Mouse (Mus musculus) cortical plate, adult 2 months (tissue): Measurements from ENCODE around the gene Cwf19l1. TPM values are rescaled to one million over a fixed set of nuclear protein-coding genes. Genes with fewer than 3 reads are reported as not detected.
A peak's percentile ranks its signal among the peaks of the same experiment; 100 is the strongest.

Source experiments
- H3K27ac ChIP-seq: fragments of 200-500 bp; 2 replicates; pipeline ENCODE4 v1.5.1; 2012; ENCODE audit warnings: low read length, control low read depth, inconsistent platforms; ENCODE audit not compliant: insufficient read depth
- H3K4me1 ChIP-seq: fragments of 200-500 bp; 2 replicates; pipeline ENCODE4 v1.6.1; 2011; ENCODE audit warnings: low read length; ENCODE audit not compliant: control insufficient read depth, insufficient read depth
- H3K4me3 ChIP-seq: fragments of 200-500 bp; 2 replicates; pipeline ENCODE4 v1.5.1; 2011; ENCODE audit warnings: mild to moderate bottlenecking, low read length, control low read depth; ENCODE audit not compliant: insufficient read depth
- CTCF ChIP-seq: fragments of 200-500 bp; IDR thresholded peaks from 2 replicates; pipeline ENCODE4 v1.5.1; 2011; ENCODE audit warnings: mild to moderate bottlenecking, control low read depth, low read length; ENCODE audit not compliant: insufficient read depth; ENCODE audit errors: extremely low read depth
- POLR2A ChIP-seq: fragments of 200-500 bp; IDR thresholded peaks from 2 replicates; pipeline ENCODE4 v1.6.1; 2011; ENCODE audit warnings: mild to moderate bottlenecking, low read length, control low read depth; ENCODE audit not compliant: insufficient read depth; ENCODE audit errors: extremely low read depth
- polyA plus RNA-seq: library from polyadenylated mRNA; depleted of rRNA; stranded (reverse); fragments of >200 nt; gene quantifications from 2 replicates; pipeline ENCODE4 v1.2.3, GENCODE M21; 2012; rRNA removed

Gene Cwf19l1
- polyA plus RNA-seq, result 23.7 and 25.2 TPM in 2 replicates

DNA sequence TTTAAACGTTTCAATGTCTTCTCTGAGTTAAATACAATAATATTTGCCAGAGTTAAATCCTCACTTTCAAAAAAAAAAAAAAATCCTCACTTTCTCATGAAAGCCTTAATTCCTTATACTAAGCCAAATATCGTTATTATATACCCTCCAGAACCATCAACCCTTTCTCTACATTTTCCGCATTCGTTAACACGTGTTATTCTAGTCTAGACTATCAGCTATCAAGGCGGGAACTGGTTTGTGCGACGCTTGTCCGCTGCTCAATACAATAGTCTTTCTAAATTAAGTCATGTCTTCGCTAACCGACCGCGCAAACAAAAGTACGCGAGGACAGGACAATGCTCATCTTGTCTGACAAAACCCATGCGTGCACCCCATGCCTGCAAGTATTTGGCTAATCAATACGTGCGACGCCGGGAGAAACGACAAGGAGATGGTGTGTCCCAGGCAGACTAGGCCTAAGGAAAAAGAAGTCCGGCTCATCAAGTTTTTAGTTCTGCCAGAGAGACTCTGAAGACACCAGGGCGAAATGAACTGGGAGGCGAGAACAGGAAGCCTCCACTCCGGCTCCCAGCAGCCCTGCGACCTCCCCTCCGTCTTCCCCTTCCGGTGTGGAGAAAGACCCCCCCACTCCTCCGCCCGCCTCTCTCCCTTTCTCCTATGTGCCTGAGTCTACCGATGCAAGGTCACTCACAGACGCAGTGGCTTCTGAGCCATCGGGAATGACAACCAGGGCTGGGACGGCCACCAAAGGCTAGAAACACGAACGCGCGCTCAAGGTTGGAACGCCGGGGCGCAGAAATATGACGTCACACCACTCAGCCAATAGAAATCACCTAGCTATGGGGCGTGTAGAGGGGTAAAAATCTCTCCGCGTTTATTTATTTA, at the start of gene Cwf19l1:
Gene Cwf19l1, minus strand, starts transcription at position 805 of the 888 bp plus-strand sequence.
- TF ChIP-seq POLR2A (no peak; the same call in 1 of the 2 replicates), CTCF (no peak)
- H3K4me3 ChIP-seq, result peak within 1 kb of the TSS; percentile 90
- H3K4me1 ChIP-seq, result no peaks in the 10 kb centered on the region
- H3K27ac ChIP-seq, result peak within 1 kb of the TSS; percentile 43

- H3K4me1 ChIP-seq, result no peaks in the 10 kb centered on the region
- H3K27ac ChIP-seq, result no peak overlapping the region
These were observed 48.3 kb upstream of the Cwf19l1 start for GRCm38 (mm10) chr19:44183968-44184367.

DNA sequence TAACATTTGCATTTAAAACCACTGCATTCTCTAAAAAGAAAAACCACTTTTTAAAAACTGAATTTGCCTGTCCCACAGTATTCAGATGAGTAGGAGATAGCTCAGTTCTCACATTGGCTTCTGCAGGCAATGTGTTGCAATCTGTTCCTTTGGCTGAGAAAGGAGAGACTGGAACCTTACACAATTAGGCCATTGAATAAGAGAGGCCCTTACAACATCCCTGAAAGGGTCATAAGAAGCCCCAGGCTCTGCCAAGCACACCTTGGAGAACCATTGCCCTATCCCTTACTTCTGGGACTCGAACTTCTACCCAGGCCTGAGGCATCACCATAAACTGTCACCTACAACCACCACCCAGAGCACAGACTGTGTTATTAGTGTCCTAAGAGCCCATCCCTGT, 44.8 kb upstream of the Cwf19l1 start:
- no peak for TF ChIP-seq CTCF
- no peak for TF ChIP-seq POLR2A
- Histone ChIP-seq H3K4me3 (no peak overlapping the region), H3K27ac (no peak overlapping the region), H3K4me1 (no peaks in the 10 kb centered on the region)

More at GRCm38 (mm10) chr19:44183968-44184367, 48.3 kb upstream of the Cwf19l1 start:
- no peak for TF ChIP-seq CTCF
- no peak for TF ChIP-seq POLR2A
- no peak overlapping the region for H3K4me3 ChIP-seq

DNA sequence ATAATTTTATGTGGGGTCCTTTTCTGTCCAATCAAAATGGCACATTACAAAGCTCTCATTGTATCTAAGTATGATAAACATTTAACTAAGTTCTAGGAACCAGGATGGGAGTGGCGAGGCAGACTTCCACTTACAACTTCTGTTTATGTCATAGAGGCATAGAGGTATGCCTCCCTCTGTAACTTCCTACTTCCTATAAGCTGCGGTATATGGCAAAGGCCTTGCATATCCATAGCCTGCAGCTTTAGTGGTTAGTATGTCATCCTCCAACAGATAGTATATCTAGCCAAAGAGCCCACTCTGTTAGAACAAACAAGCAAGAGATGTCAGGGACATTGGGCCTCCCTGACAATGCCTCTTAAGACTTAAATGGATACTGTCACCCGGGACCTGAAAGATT, 41.1 kb upstream of the Cwf19l1 start:
- TF ChIP-seq CTCF (no peak), POLR2A (no peak)
- Histone ChIP-seq H3K4me1 (no peaks in the 10 kb centered on the region), H3K4me3 (no peak overlapping the region), H3K27ac (no peak overlapping the region)

DNA sequence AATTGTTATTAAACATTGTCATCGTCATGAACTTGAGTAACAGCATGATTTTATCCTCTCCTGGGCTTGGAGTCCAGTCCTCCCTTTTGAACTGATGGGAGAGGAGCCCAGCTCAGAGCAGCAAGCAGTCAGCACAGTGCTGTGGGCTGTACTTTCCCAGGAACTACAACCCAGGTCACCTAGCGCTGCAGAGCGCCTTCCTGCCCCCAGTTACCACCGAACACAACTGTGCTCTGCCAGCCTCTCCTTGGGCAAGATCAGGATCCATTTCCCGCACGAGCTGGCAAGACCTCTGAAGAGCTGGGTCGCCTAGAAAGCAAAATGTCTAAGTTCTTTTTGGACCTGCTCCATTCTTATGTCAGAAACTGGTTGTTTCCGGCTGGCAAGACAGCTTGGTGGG, 39.2 kb upstream of the Cwf19l1 start:
- Histone ChIP-seq H3K4me3 (no peak overlapping the region), H3K4me1 (no peaks in the 10 kb centered on the region), H3K27ac (no peak overlapping the region)
- TF ChIP-seq POLR2A, result no peak
- TF ChIP-seq CTCF, result no peak

DNA sequence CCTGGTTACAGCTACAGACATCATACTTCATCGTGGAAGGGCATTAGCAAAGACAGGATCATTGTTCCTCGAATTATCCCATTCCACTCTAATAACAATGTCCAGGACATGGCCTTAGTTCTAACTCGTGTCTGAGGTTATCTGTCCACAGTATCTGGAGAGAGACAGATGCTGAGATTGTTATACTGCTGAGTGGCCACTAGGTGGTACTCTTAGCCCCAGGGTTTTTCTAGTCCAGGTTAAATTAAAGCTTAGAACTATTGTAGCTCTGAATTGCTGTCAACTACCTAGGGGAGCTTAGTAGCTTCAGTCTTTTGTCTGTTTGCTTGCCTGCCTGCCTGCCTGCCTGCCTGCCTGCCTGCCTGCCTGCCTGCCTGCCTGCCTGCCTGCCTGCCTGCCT, 25.8 kb upstream of the Cwf19l1 start:
- Histone ChIP-seq H3K27ac (no peak overlapping the region), H3K4me1 (no peaks in the 10 kb centered on the region), H3K4me3 (no peak overlapping the region)
- TF ChIP-seq CTCF, result peak; percentile 42; the same call in 1 of the 2 replicates
- TF ChIP-seq POLR2A, result no peak

- TF ChIP-seq POLR2A (no peak), CTCF (no peak)
- no peak overlapping the region for H3K4me3 ChIP-seq
These were observed 23.7 kb upstream of the Cwf19l1 start for GRCm38 (mm10) chr19:44159386-44159785.

DNA sequence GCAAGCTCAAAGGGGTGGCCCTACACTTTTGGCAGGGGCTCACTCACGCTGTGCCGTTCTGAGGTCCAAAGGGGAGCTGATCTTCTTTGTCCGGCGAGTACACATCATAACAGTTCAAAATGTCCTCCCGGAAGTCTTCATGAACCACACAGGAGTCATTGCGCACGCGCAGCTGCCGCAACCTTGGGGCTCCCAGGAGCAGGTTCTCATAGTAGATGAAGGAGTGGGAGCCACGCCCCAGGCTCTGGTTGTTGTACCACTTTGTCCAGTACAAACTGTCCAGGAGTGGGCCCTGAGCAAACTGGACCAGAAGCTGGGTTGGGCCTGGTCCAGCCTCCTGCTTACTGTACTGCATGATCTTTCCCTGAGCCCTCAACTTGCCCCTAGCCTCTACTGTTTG, 21.3 kb upstream of the Cwf19l1 start:
- H3K4me3 ChIP-seq, result no peak overlapping the region
- TF ChIP-seq CTCF, result no peak
- no peak for TF ChIP-seq POLR2A
- H3K4me1 ChIP-seq, result no peaks in the 10 kb centered on the region
- no peak overlapping the region for H3K27ac ChIP-seq

More at GRCm38 (mm10) chr19:44159386-44159785, 23.7 kb upstream of the Cwf19l1 start:
- H3K27ac ChIP-seq, result no peak overlapping the region
- H3K4me1 ChIP-seq, result no peaks in the 10 kb centered on the region

DNA sequence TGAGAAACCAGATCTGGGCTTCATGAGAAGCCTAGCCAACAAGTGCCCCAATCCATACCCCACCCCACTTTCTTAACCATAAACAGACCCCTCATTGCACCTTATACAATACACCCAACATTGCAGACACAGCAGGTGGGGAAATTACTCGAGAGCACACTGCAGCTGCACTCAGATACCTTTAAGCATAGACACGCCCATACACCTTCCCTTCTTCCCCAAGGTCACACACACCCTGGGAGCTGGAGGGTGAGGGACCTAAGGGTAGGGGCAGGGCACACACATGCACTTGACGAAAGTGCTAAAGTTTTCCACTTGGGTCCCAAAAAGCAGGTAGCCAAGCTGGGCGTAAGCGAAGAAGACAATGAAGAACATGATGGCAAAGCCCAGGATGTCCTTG, 18.1 kb upstream of the Cwf19l1 start:
- no peak overlapping the region for H3K27ac ChIP-seq
- no peaks in the 10 kb centered on the region for H3K4me1 ChIP-seq
- TF ChIP-seq POLR2A, result no peak
- no peak for TF ChIP-seq CTCF
- no peak overlapping the region for H3K4me3 ChIP-seq

GRCm38 (mm10) chr19:44148991-44149390, 13.3 kb upstream of the Cwf19l1 start:
- Histone ChIP-seq H3K4me1 (no peaks in the 10 kb centered on the region), H3K27ac (no peak overlapping the region), H3K4me3 (no peak overlapping the region)
- TF ChIP-seq POLR2A (no peak), CTCF (no peak)

DNA sequence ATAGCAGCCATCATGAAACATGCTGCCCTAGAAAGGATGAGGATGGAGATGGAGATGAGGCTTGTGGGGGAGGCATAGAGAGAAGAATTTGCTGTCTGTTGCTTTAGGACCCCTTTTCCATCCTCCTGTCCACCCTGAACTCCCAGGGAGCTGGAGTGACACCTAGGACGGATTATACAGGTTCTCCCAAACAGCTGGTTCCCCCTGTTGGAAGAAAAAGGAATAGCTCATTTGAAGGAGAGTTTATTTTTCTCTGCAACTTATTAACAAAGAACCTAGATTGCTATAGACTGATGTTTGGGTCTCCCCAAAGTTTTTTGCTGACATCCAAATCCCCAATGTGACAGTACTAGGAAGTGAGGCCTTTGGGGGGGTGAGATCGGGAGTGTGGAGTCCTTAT, 12.7 kb upstream of the Cwf19l1 start:
- no peak overlapping the region for H3K4me3 ChIP-seq
- H3K4me1 ChIP-seq, result no peaks in the 10 kb centered on the region
- no peak overlapping the region for H3K27ac ChIP-seq
- no peak for TF ChIP-seq POLR2A
- no peak for TF ChIP-seq CTCF
